Mouse (Mus musculus) 3T3-L1 (cell line): Measurements from ENCODE around the gene Uxt.

Experiments
- DNase-seq: peaks from one replicate; pipeline ENCODE4 v3.0.0-alpha.2; 2015; ENCODE audit warnings: low read depth, low spot score

The Uxt gene

DNA sequence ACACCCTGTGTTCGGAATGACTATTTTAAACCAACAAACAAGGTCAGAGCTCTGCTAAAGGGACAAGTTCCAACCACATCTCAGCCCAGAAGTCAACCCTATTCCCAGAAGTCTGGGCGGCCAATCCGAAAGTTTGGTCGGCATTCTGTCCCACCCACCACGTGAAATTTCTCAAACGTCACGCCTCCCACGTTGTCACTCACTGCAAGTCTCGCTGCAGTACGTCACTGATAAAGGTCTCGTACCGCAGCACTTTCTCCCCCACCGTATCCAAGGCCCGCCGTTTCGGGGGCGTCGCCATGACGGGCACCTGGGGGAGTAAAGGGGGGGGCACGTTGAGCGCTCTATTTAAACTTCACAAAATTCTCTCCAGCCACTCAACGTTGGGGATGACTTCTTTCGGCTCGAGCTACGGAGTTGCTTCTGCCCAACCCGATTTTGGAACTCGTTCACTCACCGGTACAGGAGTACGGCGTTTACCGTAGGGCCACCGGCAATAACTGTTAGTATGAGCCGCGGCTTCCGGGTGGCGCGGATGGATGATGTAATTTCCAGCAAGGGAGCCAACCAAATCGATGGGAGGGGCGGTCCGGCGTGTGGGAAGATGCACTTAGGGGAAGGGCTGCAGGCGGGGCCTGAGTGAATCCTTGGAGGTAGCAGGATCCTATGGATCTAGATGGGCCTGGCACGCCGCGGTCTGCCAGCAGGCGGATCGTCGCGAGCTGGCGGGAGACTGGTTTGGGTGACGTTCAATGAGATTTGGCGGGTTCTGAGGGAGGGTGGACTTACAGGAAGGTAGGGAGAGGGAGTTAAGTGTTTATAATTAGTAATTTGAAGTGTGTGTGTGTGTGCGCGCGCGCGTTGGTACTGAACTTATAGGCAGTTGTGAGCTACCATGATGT is at the start of gene Uxt:
Gene Uxt (minus strand): TSS at position 541 of the 902 bp plus-strand sequence.
- peak; percentile 95 for DNase-seq

DNA sequence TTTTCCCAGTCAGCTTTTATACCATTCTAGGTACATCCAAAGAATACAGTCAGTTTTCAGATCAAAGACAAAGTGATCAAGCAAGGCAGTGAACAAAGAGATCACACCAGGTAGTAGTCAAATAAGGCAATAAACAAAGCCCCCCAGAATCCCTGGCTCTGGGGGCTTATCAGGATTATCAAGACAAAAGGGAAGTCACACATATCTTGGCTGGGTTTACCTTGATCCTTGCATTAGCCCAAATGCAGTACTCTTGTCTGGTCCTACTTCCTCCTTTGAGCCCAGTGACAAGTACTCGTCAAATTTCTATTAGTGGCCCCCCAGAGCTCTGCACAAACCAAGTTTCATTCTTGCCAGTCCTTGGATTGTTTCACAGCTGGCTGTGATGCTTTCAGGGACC is 19.1 kb upstream of the Uxt start:
- no peak for DNase-seq

DNA sequence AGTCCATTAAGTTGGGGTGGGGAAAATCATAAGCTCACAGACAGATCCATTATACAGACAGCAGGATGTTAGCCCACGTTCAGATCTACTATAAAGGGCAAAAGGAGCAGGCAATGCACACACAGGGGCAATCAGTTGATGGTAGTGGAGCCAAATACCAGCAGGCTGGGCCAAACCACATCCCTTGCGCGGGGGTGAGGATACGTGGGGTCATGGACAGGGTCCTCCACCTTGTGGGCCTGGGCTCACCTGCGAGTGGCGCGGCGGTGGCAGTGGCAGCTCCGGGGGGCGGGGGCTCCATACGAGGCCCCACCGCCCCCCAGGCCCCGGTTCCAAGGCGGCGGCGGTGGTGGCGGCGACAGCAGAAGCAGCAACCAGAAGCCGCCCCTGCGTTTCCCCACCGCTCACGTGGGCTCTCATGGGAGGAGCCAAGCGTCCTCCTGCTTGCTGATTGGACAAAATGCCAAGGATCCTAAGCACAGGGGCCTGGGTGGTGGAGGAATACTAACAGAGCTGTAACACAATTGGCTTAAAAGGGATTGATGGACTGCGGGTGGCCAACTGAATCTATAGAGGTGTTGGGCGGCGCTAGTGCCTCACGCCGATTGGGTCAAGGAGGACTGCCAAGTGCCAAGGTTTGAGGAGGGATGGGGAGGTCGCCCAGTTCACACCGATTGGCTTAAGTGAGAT is 11.5 kb downstream of the Uxt start, which contains the start of gene Elk1:
Gene Elk1 (minus strand): TSS at position 418 of the 690 bp plus-strand sequence.
- peak; percentile 97 for DNase-seq

- peak; percentile 80 for DNase-seq
These were observed 15.8 kb downstream of the Uxt start for GRCm38 (mm10) chrX:20946055-20946454.

DNA sequence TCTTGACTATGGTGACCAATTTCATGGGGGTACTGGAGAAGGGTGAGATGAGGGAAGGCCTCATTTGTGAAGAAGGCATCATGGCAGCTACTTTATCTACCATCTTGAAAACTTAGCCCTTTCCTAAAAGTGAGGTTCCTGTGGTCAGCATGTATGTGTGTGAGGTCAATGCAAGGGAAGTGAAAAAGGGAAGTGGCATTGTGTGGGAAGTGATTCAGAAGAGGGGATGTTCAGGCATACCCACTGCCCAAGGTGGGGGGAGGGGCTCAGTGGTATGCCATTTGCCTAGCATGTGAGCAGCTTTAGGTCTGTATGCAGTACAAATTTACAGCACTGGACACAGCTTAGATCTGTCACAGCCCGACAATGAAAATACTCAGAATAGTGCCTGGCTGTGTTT is 29.9 kb downstream of the Uxt start:
- DNase-seq = no peak

DNA sequence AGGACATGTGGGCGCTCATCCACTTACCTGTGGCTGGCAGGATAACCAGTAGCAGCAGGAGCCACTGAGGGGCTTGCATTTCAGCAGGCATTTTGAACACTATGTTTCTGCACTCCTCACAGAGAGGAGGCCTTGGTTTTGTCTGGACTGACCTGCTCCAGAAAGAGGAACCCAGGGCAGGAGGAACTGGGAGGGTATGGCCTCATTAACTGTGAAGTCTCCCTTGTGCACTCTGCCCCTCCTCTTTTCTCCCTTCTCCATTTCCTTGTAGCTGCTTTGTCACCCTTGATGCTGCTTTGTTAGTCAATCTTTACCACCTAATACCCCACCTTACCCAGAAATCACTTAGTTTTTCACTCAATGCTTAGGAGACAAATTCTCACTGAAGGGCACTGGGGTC is 30.5 kb downstream of the Uxt start, which contains the start of gene Cfp:
Gene Cfp (minus strand): TSS at position 192 of the 400 bp plus-strand sequence.
- DNase-seq = no peak

- DNase-seq = no peak
These were observed 32.0 kb downstream of the Uxt start for GRCm38 (mm10) chrX:20929859-20930258.

DNA sequence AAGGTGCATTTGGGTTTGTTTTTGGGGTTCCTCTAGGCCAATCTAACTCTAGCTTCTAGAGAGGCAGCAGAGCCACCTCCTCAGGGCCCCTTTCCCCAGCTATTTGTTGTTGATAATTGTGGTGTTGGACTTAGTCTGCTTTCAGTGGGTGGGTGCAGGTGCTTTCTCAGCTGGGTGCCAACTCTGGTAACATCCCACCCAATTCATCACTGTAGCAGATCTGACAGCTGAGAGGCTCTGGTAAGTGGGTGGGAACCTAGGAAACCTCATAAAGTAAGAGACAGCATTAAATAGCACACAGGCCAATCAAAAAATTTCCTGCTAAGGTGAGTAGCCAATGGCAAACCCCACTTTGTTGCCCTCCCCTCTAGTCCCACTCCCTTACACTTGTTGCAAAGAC is 36.8 kb downstream of the Uxt start:
- DNase-seq = no peak

DNA sequence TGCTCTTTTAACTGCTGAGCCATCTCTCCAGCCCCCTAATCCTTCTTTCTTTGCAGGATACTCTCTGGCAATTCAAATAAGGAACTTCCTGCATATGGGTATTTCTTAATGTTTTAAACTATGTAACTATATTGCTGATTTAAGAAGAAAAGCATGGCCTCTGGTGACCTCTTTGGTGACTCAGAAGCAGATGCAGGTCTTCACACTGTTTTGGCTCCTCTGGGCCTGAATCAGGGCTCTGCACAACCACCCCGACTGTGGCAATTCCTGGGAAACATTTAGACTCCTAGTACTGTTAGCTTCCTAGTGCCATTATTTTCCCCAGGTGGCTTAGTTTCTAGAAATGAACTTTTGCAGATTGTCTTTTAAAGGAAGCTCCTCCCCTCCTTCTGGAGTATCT is 38.3 kb downstream of the Uxt start:
- peak; percentile 61 for DNase-seq

DNA sequence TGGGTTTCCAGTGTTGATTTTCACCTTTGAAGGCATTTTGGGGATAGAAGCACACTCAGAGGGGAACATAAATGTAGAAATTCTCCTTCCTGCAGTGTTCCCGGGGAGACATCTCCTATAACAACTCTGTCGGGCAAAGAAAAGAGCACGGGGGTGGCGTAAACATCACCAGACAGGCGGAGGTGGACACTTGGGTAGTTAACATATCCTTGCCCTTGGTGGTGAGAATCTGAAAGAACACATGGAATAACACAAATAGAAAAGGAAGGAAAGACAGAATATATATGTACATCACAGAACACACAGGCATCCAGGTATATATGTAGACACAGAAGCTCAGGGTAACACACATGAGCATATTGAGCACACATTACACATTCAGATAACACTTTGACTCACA is 40.5 kb downstream of the Uxt start:
- DNase-seq = no peak

GRCm38 (mm10) chrX:20920844-20921364 is 40.9 kb downstream of the Uxt start, which contains the start of gene Syn1:
TSS of gene Syn1 (minus strand) at chrX:20921004.
- no peak for DNase-seq

- DNase-seq = no peak
These were observed 41.5 kb downstream of the Uxt start for GRCm38 (mm10) chrX:20920249-20920843.

DNA sequence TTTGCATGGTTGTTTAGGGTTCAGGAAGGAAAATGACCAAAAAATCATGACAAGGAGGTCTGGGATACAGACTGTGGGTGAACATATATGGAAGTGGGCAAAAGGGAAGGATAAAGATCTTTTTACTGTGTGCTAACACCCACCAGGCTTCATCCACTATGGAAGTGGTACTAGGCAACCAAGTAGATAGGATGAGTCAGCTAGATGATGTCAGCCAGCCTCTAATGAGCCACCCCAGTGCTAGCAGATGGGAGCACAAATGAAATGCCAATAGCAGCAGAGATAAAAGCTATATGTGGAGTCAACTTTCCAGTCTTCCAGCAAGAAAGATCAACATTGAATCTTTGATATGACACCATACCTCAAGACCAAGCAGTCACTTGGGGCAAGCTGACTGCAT is 46.7 kb downstream of the Uxt start:
- peak; percentile 68 for DNase-seq

DNA sequence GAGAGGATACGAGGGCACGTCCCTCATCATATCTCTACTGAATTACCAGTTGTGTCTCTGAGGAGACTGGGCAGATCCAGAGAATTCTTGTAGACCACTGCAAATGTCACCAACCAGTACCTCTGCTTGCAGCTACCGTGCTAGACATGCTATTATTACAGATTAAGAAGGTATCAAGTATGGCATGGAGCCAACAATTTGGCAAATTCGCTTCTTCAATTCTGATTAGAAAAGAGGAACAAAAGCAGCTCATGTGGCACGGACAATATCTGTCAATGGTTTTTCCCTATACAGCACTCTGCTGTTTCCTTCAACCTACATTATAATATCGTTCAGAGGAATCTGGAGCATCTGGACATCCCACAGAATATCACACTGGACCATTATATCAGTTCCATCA is 48.1 kb downstream of the Uxt start:
- no peak for DNase-seq

DNA sequence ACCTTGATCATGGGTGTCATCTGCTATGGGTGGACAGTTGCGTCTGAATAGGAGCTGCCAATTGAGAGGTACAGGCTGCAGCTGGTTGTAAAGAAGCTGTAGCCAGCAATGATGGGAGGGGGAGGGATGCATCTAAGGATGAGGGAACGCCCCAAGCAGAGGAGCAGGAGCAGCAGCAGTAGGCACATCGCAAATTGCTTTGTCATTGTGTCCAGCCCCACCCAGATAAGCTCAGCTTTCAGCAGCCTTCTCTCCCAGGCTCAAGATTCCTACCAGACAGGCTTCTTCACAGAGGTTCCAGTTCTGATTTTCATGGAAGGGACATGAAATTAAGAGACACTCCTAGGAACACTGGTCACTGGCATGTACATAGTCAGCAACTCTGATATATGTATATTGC is 51.7 kb downstream of the Uxt start:
- peak; percentile 70 for DNase-seq
